Comparison of ENCODE assay signal across 21 mouse cellular contexts in the genomic region with DNA sequence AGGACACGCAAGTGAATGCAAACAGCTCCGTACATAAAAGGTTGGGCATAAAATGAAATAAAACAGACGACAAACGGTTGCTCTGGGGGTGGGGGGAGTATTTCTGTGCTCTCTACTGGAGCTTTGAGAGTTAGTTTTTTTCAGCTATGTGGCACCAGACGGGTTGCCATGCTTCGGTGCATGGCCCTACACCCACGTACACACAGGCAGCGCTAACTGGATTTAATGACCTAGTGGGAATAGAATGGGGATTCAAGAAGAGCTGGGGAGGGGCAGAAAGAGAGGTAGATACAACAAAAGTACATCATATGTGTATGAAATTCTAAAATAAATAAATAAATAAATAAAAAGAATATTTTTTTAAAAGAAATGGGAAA.
A peak's percentile ranks its signal among the peaks of the same experiment; 100 is the strongest.
DNase-seq lines count a peak whose midpoint lies in the region; ATAC-seq and TF ChIP-seq lines count a peak whose summit lies in the region.
"Had no signal": no experiment of that assay in that cellular context is flagged by ENCODE, and none has a peak within 500 bp of the region (broad histone marks: within the 10 kb centered on the region; RNA-seq: fewer than 3 reads in every experiment).

No protein-coding gene starts in this region.

- no peaks in the 10 kb centered on the region for H3K9me3 ChIP-seq in forebrain, embryonic 14.5 days (replicated peaks; ENCODE audit: control insufficient read depth, low read length)
- no peaks in the 10 kb centered on the region for H3K9me3 ChIP-seq in forebrain, embryonic 15.5 days
- H3K9me3 ChIP-seq in kidney, embryonic 15.5 days (replicated peaks), result no peaks in the 10 kb centered on the region
- H3K9me3 ChIP-seq in limb, embryonic 14.5 days (ENCODE audit: control insufficient read depth, low read length), result no peaks in the 10 kb centered on the region
- no peaks in the 10 kb centered on the region for H3K9me3 ChIP-seq in limb, embryonic 10.5 days (replicated peaks)
- no peaks in the 10 kb centered on the region for H3K9me3 ChIP-seq in neural tube, embryonic 15.5 days (replicated peaks)
- H3K9me3 ChIP-seq: embryonic facial prominence, embryonic 12.5 days; heart, embryonic 15.5 days; hindbrain, embryonic 15.5 days had no signal

- H3K4me3 ChIP-seq in forebrain, embryonic 14.5 days (ENCODE audit: low read depth, low read length), result no peak overlapping the region
- no peak overlapping the region for H3K4me3 ChIP-seq in forebrain, embryonic 15.5 days
- no peak overlapping the region for H3K4me3 ChIP-seq in kidney, embryonic 15.5 days (replicated peaks)
- H3K4me3 ChIP-seq in limb, embryonic 14.5 days (replicated peaks; ENCODE audit: low read length), result no peak overlapping the region
- no peak overlapping the region for H3K4me3 ChIP-seq in limb, embryonic 10.5 days
- H3K4me3 ChIP-seq in neural tube, embryonic 15.5 days (replicated peaks), result no peak overlapping the region
- H3K4me3 ChIP-seq: embryonic facial prominence, embryonic 12.5 days; heart, embryonic 15.5 days; hindbrain, embryonic 15.5 days had no signal

- H3K4me1 ChIP-seq in forebrain, embryonic 14.5 days (ENCODE audit: control insufficient read depth, insufficient read depth, low read length), result peaks cover 10% of the 10 kb centered on the region; the same call in 1 of the 2 replicates
- H3K4me1 ChIP-seq in forebrain, embryonic 15.5 days, result peaks cover 4% of the 10 kb centered on the region; the same call in 1 of the 2 replicates
- peaks cover 76% of the 10 kb centered on the region for H3K4me1 ChIP-seq in kidney, embryonic 15.5 days
- peaks cover 35% of the 10 kb centered on the region for H3K4me1 ChIP-seq in limb, embryonic 14.5 days (ENCODE audit: control insufficient read depth, insufficient read depth, low read length)
- peaks cover 55% of the 10 kb centered on the region for H3K4me1 ChIP-seq in limb, embryonic 10.5 days
- peaks cover 30% of the 10 kb centered on the region for H3K4me1 ChIP-seq in neural tube, embryonic 15.5 days

- no peak overlapping the region for H3K9ac ChIP-seq in forebrain, embryonic 14.5 days (ENCODE audit: low read length)
- no peak overlapping the region for H3K9ac ChIP-seq in forebrain, embryonic 15.5 days (replicated peaks)
- H3K9ac ChIP-seq in kidney, embryonic 15.5 days, result no peak overlapping the region
- 0 out of 2 replicates have a peak overlapping the region, but pooled peaks have one; percentile 16 for H3K9ac ChIP-seq in limb, embryonic 14.5 days (ENCODE audit: low read depth, low read length, severe bottlenecking)
- no peak overlapping the region for H3K9ac ChIP-seq in neural tube, embryonic 15.5 days (replicated peaks)
- H3K9ac ChIP-seq: embryonic facial prominence, embryonic 12.5 days; heart, embryonic 15.5 days; hindbrain, embryonic 15.5 days had no signal

- 0 out of 2 replicates have a peak overlapping the region, but pooled peaks have one; percentile 6 for H3K4me2 ChIP-seq in forebrain, embryonic 14.5 days (ENCODE audit: low read length)
- H3K4me2 ChIP-seq in forebrain, embryonic 15.5 days (replicated peaks), result no peak overlapping the region
- H3K4me2 ChIP-seq in kidney, embryonic 15.5 days, result peak overlapping the region; percentile 43; the same call in 1 of the 2 replicates
- no peak overlapping the region for H3K4me2 ChIP-seq in limb, embryonic 14.5 days (replicated peaks; ENCODE audit: low read depth, low read length, severe bottlenecking)
- peak overlapping the region; percentile 4; the same call in 1 of the 2 replicates for H3K4me2 ChIP-seq in neural tube, embryonic 15.5 days
- H3K4me2 ChIP-seq: embryonic facial prominence, embryonic 12.5 days; heart, embryonic 11.5 days; heart, embryonic 15.5 days; hindbrain, embryonic 15.5 days had no signal

- WGBS in forebrain, embryonic 14.5 days, result 33% methylated on average over 8 of the region's 8 CpGs
- 40% methylated on average over 8 of the region's 8 CpGs for WGBS in forebrain, embryonic 15.5 days
- WGBS in kidney, embryonic 15.5 days, result 53% methylated on average over 8 of the region's 8 CpGs
- WGBS in limb, embryonic 14.5 days, result 47% methylated on average over 8 of the region's 8 CpGs
- WGBS in limb, embryonic 10.5 days, result 83% methylated on average over 8 of the region's 8 CpGs
- WGBS in neural tube, embryonic 15.5 days, result 36% methylated on average over 8 of the region's 8 CpGs

- ATAC-seq in forebrain, embryonic 14.5 days, result no peak
- no peak for ATAC-seq in forebrain, embryonic 15.5 days (replicated peaks)
- ATAC-seq in kidney, embryonic 15.5 days (replicated peaks; ENCODE audit: low FRiP score), result no peak
- no peak for ATAC-seq in limb, embryonic 14.5 days (ENCODE audit: low FRiP score, low read depth)
- ATAC-seq in neural tube, embryonic 15.5 days (ENCODE audit: low FRiP score), result no peak
- ATAC-seq: activated CD4-positive, CD25-positive, alpha-beta regulatory T cell, adult 4 months had no signal

- TF ChIP-seq POLR2A in limb, embryonic 14.5 days (IDR thresholded peaks at IDR 0.05; ENCODE audit: borderline replicate concordance, extremely low read depth, insufficient read depth, insufficient read length), result no peak

- no peak overlapping the region for H3K27ac ChIP-seq in forebrain, embryonic 14.5 days (ENCODE audit: low read depth, low read length)
- H3K27ac ChIP-seq in forebrain, embryonic 15.5 days (replicated peaks), result no peak overlapping the region
- no peak overlapping the region for H3K27ac ChIP-seq in kidney, embryonic 15.5 days
- H3K27ac ChIP-seq in limb, embryonic 14.5 days (replicated peaks; ENCODE audit: low read depth, low read length), result no peak overlapping the region
- H3K27ac ChIP-seq in limb, embryonic 10.5 days, result no peak overlapping the region
- no peak overlapping the region for H3K27ac ChIP-seq in neural tube, embryonic 15.5 days (replicated peaks)
- H3K27ac ChIP-seq: embryonic facial prominence, embryonic 12.5 days; heart, embryonic 15.5 days; hindbrain, embryonic 15.5 days had no signal

- H3K27me3 ChIP-seq in forebrain, embryonic 14.5 days (replicated peaks; ENCODE audit: control insufficient read depth, insufficient read depth, low read length), result no peaks in the 10 kb centered on the region
- no peaks in the 10 kb centered on the region for H3K27me3 ChIP-seq in forebrain, embryonic 15.5 days
- 0 out of 2 replicates have a peak, but pooled peaks cover 10% of the 10 kb centered on the region for H3K27me3 ChIP-seq in kidney, embryonic 15.5 days
- no peaks in the 10 kb centered on the region for H3K27me3 ChIP-seq in limb, embryonic 14.5 days (ENCODE audit: control insufficient read depth, insufficient read depth, low read length)
- H3K27me3 ChIP-seq in limb, embryonic 10.5 days (ENCODE audit: low read depth, poor library complexity, severe bottlenecking), result peaks cover 33% of the 10 kb centered on the region
- no peaks in the 10 kb centered on the region for H3K27me3 ChIP-seq in neural tube, embryonic 15.5 days (replicated peaks)
- H3K27me3 ChIP-seq: CH12.LX, Patski had no signal

- DNase-seq in forebrain, embryonic 14.5 days (ENCODE audit: low spot score), result peak; percentile 15
- no peak for DNase-seq in kidney, postnatal 14 days
- no peak for DNase-seq in limb, embryonic 14.5 days (ENCODE audit: low spot score)
- no peak for DNase-seq in limb, embryonic 10.5 days (ENCODE audit: low spot score)
- DNase-seq: adrenal gland, postnatal 14 days; cerebellum, adult 11-12 months; cerebellum, adult 9-10 months; cerebellum, postnatal 25 days; gastrocnemius, postnatal 36 days; heart, adult 18-20 months; heart, postnatal 14 days had no signal

- H3K36me3 ChIP-seq in forebrain, embryonic 14.5 days (ENCODE audit: control insufficient read depth, insufficient read depth, low read length), result no peaks in the 10 kb centered on the region
- H3K36me3 ChIP-seq in forebrain, embryonic 15.5 days, result no peaks in the 10 kb centered on the region
- no peaks in the 10 kb centered on the region for H3K36me3 ChIP-seq in kidney, embryonic 15.5 days
- no peaks in the 10 kb centered on the region for H3K36me3 ChIP-seq in limb, embryonic 14.5 days (ENCODE audit: control insufficient read depth, insufficient read depth, low read length)
- no peaks in the 10 kb centered on the region for H3K36me3 ChIP-seq in limb, embryonic 10.5 days
- H3K36me3 ChIP-seq in neural tube, embryonic 15.5 days, result no peaks in the 10 kb centered on the region
- H3K36me3 ChIP-seq: embryonic facial prominence, embryonic 12.5 days; heart, embryonic 15.5 days; hindbrain, embryonic 15.5 days had no signal

Comparison
In these comparisons a context has a peak if more than half of its experiments do, and no peak if none do; other contexts are left out.
1. H3K4me2 ChIP-seq: peak in forebrain, embryonic 14.5 days (single experiment), kidney, embryonic 15.5 days (single experiment) and neural tube, embryonic 15.5 days (single experiment); none in forebrain, embryonic 15.5 days (single experiment) and limb, embryonic 14.5 days (single experiment).